Mouse (Mus musculus) thymus, adult 2 months (tissue): ENCODE data around the gene Fam227a.
A peak's percentile ranks its signal among the peaks of the same experiment; 100 is the strongest.

Experiments
- CTCF ChIP-seq: fragments of 200-500 bp; IDR thresholded peaks from 2 replicates; pipeline ENCODE4 v1.5.1; 2012; ENCODE audit warnings: mild to moderate bottlenecking, control low read depth, low read length, moderate library complexity, borderline replicate concordance; ENCODE audit not compliant: control insufficient read depth, poor library complexity, insufficient read depth; ENCODE audit errors: extremely low read depth
- POLR2A ChIP-seq: fragments of 200-500 bp; IDR thresholded peaks from 2 replicates; pipeline ENCODE4 v1.6.1; 2012; ENCODE audit warnings: mild to moderate bottlenecking, low read length, control low read depth, moderate library complexity; ENCODE audit not compliant: control insufficient read depth, poor library complexity, insufficient read depth; ENCODE audit errors: extremely low read depth

- TF ChIP-seq CTCF (no peak), POLR2A (peak; percentile 67)
These were observed 35.0 kb upstream of the Fam227a start for GRCm38 (mm10) chr15:79693740-79694139.
